Mouse (Mus musculus) hindbrain, postnatal 0 days (tissue): Measurements from ENCODE around the gene Nectin2. TPM values are rescaled to one million over a fixed set of nuclear protein-coding genes. Genes with fewer than 3 reads are reported as not detected.
A peak's percentile ranks its signal among the peaks of the same experiment; 100 is the strongest.

Experiments used
- ATAC-seq: fragments of 200-750 bp; cut with Nextera tagmentation; 2 replicates; pipeline ENCODE4 v1.8.0; 2017; ENCODE audit warnings: mild to moderate bottlenecking, moderate TSS enrichment, moderate library complexity
- DNase-seq: peaks from one replicate; pipeline ENCODE4 v3.0.0-alpha.2; 2015; ENCODE audit warnings: low spot score
- H3K27ac ChIP-seq: fragments of 300-500 bp; sonication (generic); 2 replicates; pipeline ENCODE4 v1.5.1; 2014; ENCODE audit warnings: mild to moderate bottlenecking
- H3K27me3 ChIP-seq: fragments of 300-500 bp; sonication (generic); 2 replicates; pipeline ENCODE4 v1.6.1; 2014; ENCODE audit warnings: low read length, mixed read lengths; ENCODE audit not compliant: insufficient read depth
- H3K36me3 ChIP-seq: fragments of 300-500 bp; sonication (generic); 2 replicates; pipeline ENCODE4 v1.6.1; 2014; ENCODE audit warnings: low read length, mixed read lengths; ENCODE audit not compliant: insufficient read depth
- H3K4me1 ChIP-seq: fragments of 300-500 bp; sonication (generic); 2 replicates; pipeline ENCODE4 v1.6.1; 2014; ENCODE audit warnings: antibody characterized with exemption, low read length, mixed read lengths; ENCODE audit not compliant: insufficient read depth
- H3K4me2 ChIP-seq: fragments of 300-500 bp; sonication (generic); 2 replicates; pipeline ENCODE4 v1.6.1; 2014; ENCODE audit warnings: low read depth, mild to moderate bottlenecking, low read length, moderate library complexity, mixed read lengths
- H3K4me3 ChIP-seq: fragments of 300-500 bp; sonication (generic); 2 replicates; pipeline ENCODE4 v1.5.1; 2014; ENCODE audit warnings: low read length
- H3K9ac ChIP-seq: fragments of 300-500 bp; sonication (generic); replicated peaks from 2 replicates; pipeline ENCODE4 v1.6.1; 2014; ENCODE audit warnings: mild to moderate bottlenecking, low read length, moderate library complexity, mixed read lengths
- H3K9me3 ChIP-seq: fragments of 300-500 bp; sonication (generic); 2 replicates; pipeline ENCODE4 v1.6.1; 2016; ENCODE audit warnings: low read length, mixed read lengths
- CTCF ChIP-seq: IDR thresholded peaks from 2 replicates; pipeline ENCODE4 v1.5.1; 2016; ENCODE audit warnings: antibody characterized with exemption, control low read depth, low read depth
- WGBS: fragments of 180-500 bp; shearing (Covaris S2); extraction: QIAGEN DNeasy Blood & Tissue Kit; methylation state at CpG from one replicate; pipeline ENCODE4 v1.1.7; 2014; 5-methylcytosine and 5-hydroxymethylcytosine counted together
- polyA plus RNA-seq: library from polyadenylated mRNA; unstranded; fragments of >200 nt; fragmentation: Nextera tagmentation; extraction: Ambion mirVana; gene quantifications from 2 replicates; pipeline ENCODE4 v1.2.1, GENCODE M21; 2015
- total RNA-seq: library from RNA; depleted of rRNA; stranded (reverse); fragments of >200 nt; gene quantifications from 2 replicates; pipeline ENCODE4 v1.2.3, GENCODE M21; 2014

Gene Nectin2
- total and polyA plus RNA-seq, 2 experiments from 2014 or later, result 57.5 to 76.5 TPM

DNA sequence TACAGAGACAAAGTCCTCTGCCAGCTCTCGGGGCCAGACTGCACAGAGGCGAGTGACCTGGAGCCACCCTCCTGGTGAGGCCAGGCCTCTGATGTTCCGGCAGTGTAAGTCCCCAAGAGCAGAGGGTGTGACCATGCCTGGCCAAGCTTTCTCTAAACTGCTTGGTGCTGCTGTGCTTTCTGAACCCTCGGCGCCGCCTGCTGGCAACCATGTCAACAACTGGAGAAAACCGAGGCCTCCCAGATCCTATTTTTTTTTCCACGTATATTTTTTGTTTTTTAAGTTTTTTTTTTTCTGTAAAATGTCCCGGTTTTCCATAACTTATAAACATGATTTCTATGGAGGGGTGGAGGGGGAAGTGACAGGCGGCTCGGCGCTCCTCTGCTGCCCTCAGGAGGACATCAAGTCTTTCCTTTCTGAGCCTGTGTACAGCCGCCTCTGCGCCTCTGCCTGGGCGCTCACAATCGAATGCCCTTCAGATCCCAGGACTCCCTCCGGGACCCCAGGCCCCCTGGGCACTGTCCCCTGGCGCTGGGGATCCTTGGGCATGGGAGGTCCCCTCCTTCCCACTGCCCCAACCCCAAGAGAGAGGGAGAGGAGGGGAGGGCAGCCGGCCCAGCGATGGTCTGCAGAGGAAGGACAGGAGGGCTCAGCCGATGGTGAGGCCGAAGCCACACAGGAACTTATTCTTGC, 49.1 kb downstream of the Nectin2 start:
- H3K36me3 ChIP-seq, result peaks cover 5% of the 10 kb centered on the region; the same call in 1 of the 2 replicates
- 0 out of 2 replicates have a peak overlapping the region, but pooled peaks have one; percentile 10 for H3K4me2 ChIP-seq
- H3K4me3 ChIP-seq, result no peak overlapping the region
- ATAC-seq (peak; percentile 58), DNase-seq (peak; percentile 81)
- H3K9ac ChIP-seq, result no peak overlapping the region
- TF ChIP-seq CTCF, result peak; percentile 75
- no peaks in the 10 kb centered on the region for H3K27me3 ChIP-seq
- WGBS, result 27% methylated on average over 22 of the region's 22 CpGs
- peak overlapping the region; percentile 43; the same call in 1 of the 2 replicates for H3K27ac ChIP-seq
- H3K4me1 ChIP-seq, result peaks cover 9% of the 10 kb centered on the region
- no peaks in the 10 kb centered on the region for H3K9me3 ChIP-seq

DNA sequence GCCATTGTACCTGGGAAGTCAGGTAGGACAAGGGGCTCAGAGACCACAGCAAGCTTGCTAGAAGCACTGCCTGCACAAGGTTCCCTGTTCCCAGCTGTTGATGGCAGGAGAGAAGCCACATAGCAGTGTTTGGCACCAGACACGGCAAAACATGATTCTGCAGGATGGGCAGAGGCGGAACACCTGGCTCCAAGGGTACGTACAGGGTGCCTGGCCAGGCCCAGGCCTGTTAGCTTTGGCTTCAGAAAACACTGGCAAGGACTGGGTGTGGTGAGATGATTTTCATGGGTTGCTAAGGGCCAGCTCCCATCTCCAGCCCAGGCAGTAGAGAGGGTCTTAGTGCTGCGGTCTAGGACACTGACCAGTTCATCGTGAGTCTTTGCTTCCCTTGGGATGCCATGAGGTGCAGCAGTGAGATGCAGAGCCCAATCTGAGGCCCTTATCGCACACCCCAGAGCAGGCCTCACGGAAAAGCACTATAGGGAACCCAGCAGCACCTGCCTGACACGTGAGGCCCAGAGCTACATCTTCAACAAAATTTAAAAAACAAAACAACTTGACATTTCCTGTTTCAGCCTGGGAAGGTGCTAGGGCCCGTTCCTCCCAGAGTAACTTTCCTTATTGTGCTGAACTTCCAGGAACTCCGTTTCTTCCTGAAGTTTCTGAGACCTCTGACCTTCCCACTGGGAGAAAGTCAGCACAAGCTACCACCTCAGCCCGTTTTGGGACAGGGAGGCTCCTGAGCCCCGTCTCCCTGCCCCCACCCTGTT, 49.8 kb downstream of the Nectin2 start:
- ATAC-seq, result no peak
- Histone ChIP-seq H3K36me3 (peaks cover 5% of the 10 kb centered on the region; the same call in 1 of the 2 replicates), H3K27me3 (no peaks in the 10 kb centered on the region), H3K9ac (no peak overlapping the region), H3K9me3 (no peaks in the 10 kb centered on the region), H3K4me2 (0 out of 2 replicates have a peak overlapping the region, but pooled peaks have one; percentile 10), H3K4me3 (no peak overlapping the region), H3K4me1 (peaks cover 9% of the 10 kb centered on the region), H3K27ac (peak overlapping the region; percentile 43; the same call in 1 of the 2 replicates)
- DNase-seq, result no peak
- 54% methylated on average over 12 of the region's 12 CpGs for WGBS
- TF ChIP-seq CTCF, result no peak

DNA sequence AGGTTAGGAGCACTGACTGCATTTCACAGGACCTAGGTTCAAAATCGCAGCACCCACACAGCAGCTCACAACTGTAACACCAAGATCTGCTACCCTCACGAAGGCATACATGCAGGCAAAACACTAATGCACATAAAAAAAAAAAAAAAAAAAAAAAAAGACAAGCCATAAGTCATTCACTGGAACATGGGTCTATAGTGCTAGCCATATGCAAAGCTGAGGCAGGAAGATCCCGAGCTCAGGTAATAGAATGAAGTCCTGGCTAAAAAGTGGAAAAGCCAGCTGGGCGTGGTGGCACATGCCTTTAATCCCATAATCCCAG, 50.5 kb downstream of the Nectin2 start:
- ATAC-seq (no peak), DNase-seq (no peak)
- Histone ChIP-seq H3K9ac (no peak overlapping the region), H3K9me3 (no peaks in the 10 kb centered on the region), H3K36me3 (peaks cover 5% of the 10 kb centered on the region; the same call in 1 of the 2 replicates), H3K4me1 (peaks cover 9% of the 10 kb centered on the region), H3K27ac (peak overlapping the region; percentile 78), H3K4me3 (no peak overlapping the region), H3K4me2 (no peak overlapping the region), H3K27me3 (no peaks in the 10 kb centered on the region)
- no peak for TF ChIP-seq CTCF
- WGBS, result 77% methylated on average over 4 of the region's 4 CpGs

DNA sequence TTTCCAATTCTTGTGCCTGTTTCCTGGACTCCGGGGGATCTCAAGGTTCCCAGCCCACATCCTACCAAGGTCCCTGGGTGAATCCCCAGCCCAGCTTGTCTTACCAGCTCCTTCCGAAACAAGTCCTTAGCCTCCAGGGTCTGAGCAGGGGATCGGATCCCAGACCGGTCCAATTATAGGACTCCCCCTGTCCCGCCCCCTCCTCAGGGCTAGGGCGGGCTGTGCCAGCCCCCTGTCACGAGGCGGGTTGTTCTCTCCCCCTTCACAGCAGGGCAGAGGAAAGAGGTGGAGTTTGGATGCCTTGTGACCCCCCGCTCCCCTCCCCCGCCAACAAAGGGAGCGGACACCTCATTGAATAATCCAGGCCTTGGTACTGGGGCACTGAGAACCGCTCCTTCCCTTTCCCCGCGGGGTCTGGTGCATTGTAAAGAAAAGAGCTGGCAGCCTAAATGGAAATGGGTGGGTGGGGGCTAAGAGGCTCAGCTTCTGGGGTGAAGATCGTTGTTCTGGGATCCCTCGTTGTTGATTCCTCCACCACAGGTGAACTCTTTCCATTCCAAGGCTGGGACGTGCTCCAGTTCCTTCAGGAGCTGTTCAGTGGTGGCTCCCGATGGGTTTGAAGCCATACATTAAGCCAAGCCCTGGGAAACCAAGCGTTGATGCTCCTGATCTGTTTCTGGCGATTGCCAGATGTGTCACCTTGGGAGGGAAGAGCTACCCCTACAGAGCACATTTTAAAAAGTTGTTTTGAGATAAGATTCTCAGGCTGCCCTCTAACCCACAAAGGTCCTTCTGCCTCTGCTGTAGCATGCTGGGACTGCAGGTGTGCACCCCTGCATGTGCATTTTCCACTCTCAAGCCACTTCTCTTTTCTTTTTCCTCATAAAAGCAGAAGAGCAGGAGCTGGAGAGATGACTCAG, 51.1 kb downstream of the Nectin2 start, which contains the start of gene Apoe:
Gene Apoe, minus strand, starts transcription at position 282 of the 920 bp plus-strand sequence.
- H3K36me3 ChIP-seq, result peaks cover 5% of the 10 kb centered on the region; the same call in 1 of the 2 replicates
- ATAC-seq (peak; percentile 88), DNase-seq (peak; percentile 81)
- peak within 1 kb of the TSS; percentile 58 for H3K9ac ChIP-seq
- peak within 1 kb of the TSS; percentile 40 for H3K4me3 ChIP-seq
- H3K4me2 ChIP-seq, result peak within 1 kb of the TSS; percentile 56
- H3K4me1 ChIP-seq, result peaks cover 9% of the 10 kb centered on the region
- WGBS, result 1% methylated on average over 20 of the region's 20 CpGs
- no peaks in the 10 kb centered on the region for H3K27me3 ChIP-seq
- H3K9me3 ChIP-seq, result no peaks in the 10 kb centered on the region
- 0 out of 2 replicates have a peak, but pooled peaks have one; percentile 15 for TF ChIP-seq CTCF
- peak within 1 kb of the TSS; percentile 78 for H3K27ac ChIP-seq

DNA sequence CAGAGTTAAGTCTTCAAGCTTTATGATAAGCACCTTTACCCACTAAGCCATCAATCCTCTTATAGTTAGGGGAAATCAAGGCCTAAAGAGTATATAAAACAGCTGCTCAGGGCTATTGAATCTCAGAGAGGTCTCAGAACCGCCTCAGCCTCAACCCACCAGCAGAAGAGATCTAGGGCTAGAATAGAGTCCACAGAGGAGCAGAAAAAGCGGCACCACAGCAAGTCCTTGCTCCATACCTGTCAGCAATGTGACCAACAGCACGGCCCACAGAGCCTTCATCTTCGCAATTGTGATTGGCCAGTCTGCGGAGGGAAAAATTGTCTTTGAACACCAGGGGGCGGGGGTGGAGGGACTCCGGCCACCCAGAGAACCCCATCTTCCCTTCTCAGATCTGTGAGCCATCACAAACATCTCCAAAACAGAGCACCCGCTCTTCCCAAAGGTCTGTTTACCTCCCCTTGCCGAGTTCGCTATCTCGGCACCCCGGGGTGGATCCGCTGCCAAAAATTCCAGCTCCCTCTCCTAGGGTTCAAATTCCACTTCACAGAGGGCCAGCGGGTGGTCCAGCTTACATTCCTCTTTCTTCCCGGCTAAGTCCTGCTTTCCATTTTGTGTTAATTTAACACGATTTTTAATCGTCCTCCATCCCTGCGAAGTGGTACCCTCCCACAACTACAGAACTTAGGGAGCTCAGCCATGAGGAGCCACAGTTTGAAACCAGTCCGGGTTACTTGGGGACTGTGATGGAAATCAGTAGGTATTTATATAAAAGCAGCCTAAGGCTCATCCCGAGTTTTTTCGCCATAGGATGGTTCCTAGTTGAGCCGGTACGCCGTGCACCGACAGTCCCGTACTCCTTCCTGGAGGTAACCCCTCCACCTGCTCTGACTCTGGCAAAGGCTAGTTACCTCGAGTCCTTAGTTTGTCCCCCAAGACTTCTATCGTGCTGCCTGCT, 52.1 kb downstream of the Nectin2 start:
- H3K4me1 ChIP-seq, result peaks cover 9% of the 10 kb centered on the region
- H3K9me3 ChIP-seq, result no peaks in the 10 kb centered on the region
- DNase-seq (peak; percentile 54), ATAC-seq (0 out of 2 replicates have a peak, but pooled peaks have one; percentile 0)
- H3K27me3 ChIP-seq, result no peaks in the 10 kb centered on the region
- H3K36me3 ChIP-seq, result peaks cover 5% of the 10 kb centered on the region; the same call in 1 of the 2 replicates
- peak overlapping the region; percentile 78 for H3K27ac ChIP-seq
- H3K4me2 ChIP-seq, result peak overlapping the region; percentile 56
- peak overlapping the region; percentile 58 for H3K9ac ChIP-seq
- WGBS, result 2% methylated on average over 28 of the region's 28 CpGs
- peak; percentile 52 for TF ChIP-seq CTCF
- H3K4me3 ChIP-seq, result peak overlapping the region; percentile 40
